ENCODE assay signal across 16 mouse cellular contexts in genomic region chr9:28624870-28625269, GRCm38 (mm10).
A peak's percentile ranks its signal among the peaks of the same experiment; 100 is the strongest.
DNase-seq lines count a peak whose midpoint lies in the region; ATAC-seq and TF ChIP-seq lines count a peak whose summit lies in the region.
"Had no signal": no experiment of that assay in that cellular context is flagged by ENCODE, and none has a peak within 500 bp of the region (broad histone marks: within the 10 kb centered on the region; RNA-seq: fewer than 3 reads in every experiment).

No protein-coding gene starts in this region.

- WGBS in embryonic facial prominence, embryonic 10.5 days, result 42% methylated on average over 10 of the region's 10 CpGs
- 25% methylated on average over 10 of the region's 10 CpGs for WGBS in hindbrain, embryonic 15.5 days
- WGBS in neural tube, embryonic 12.5 days, result 25% methylated on average over 10 of the region's 10 CpGs

- H3K4me2 ChIP-seq in hindbrain, embryonic 15.5 days, result peak overlapping the region; percentile 19; the same call in 1 of the 2 replicates
- peak overlapping the region; percentile 31; the same call in 1 of the 2 replicates for H3K4me2 ChIP-seq in neural tube, embryonic 12.5 days (replicated peaks)
- H3K4me2 ChIP-seq: intestine, embryonic 15.5 days had no signal

- H3K27ac ChIP-seq in left cerebral cortex, adult 2 months, result peak overlapping the region; percentile 67
- H3K27ac ChIP-seq in embryonic facial prominence, embryonic 10.5 days (replicated peaks), result no peak overlapping the region
- H3K27ac ChIP-seq in hindbrain, embryonic 15.5 days (replicated peaks), result no peak overlapping the region; the same call in 1 of the 2 replicates
- H3K27ac ChIP-seq in neural tube, embryonic 12.5 days, result no peak overlapping the region
- H3K27ac ChIP-seq: heart, adult 2 months; intestine, embryonic 15.5 days had no signal

- H3K9me3 ChIP-seq in embryonic facial prominence, embryonic 10.5 days, result no peaks in the 10 kb centered on the region
- no peaks in the 10 kb centered on the region for H3K9me3 ChIP-seq in hindbrain, embryonic 15.5 days
- no peaks in the 10 kb centered on the region for H3K9me3 ChIP-seq in neural tube, embryonic 12.5 days
- H3K9me3 ChIP-seq: intestine, embryonic 15.5 days had no signal

- H3K36me3 ChIP-seq in embryonic facial prominence, embryonic 10.5 days (replicated peaks), result no peaks in the 10 kb centered on the region
- H3K36me3 ChIP-seq in hindbrain, embryonic 15.5 days, result no peaks in the 10 kb centered on the region
- no peaks in the 10 kb centered on the region for H3K36me3 ChIP-seq in neural tube, embryonic 12.5 days
- H3K36me3 ChIP-seq: intestine, embryonic 15.5 days had no signal

- H3K9ac ChIP-seq in hindbrain, embryonic 15.5 days, result no peak overlapping the region
- H3K9ac ChIP-seq in neural tube, embryonic 12.5 days, result no peak overlapping the region
- H3K9ac ChIP-seq: intestine, embryonic 15.5 days had no signal

- no peak for DNase-seq in left cerebral cortex, adult 2 months (ENCODE audit: extremely low spot score in 1 of 2, low spot score in 2 of 2)
- DNase-seq in left cerebral cortex, adult 11 months (ENCODE audit: low spot score), result no peak
- peak; percentile 10 for DNase-seq in embryonic facial prominence, embryonic 10.5 days (ENCODE audit: low spot score)
- no peak for DNase-seq in cerebellum, adult 9-11 months
- DNase-seq in kidney, postnatal 36 days, result no peak
- no peak for DNase-seq in cerebellum, adult 11 months
- DNase-seq: adrenal gland, postnatal 14 days; heart, adult 2 months; heart, postnatal 10 days; kidney, postnatal 4 days; liver; lung, adult 2 months; spleen, adult 18-20 months had no signal

- intact Hi-C loops in left cerebral cortex, adult 2 months (cut with DNase I), result no loop called here

- no peak for ATAC-seq in hindbrain, embryonic 15.5 days (ENCODE audit: low FRiP score, low read depth)
- ATAC-seq in neural tube, embryonic 12.5 days (ENCODE audit: low FRiP score, low read depth), result no peak
- ATAC-seq: intestine, embryonic 15.5 days had no signal

- H3K4me1 ChIP-seq in embryonic facial prominence, embryonic 10.5 days, result peaks cover 6% of the 10 kb centered on the region; the same call in 1 of the 2 replicates
- H3K4me1 ChIP-seq in hindbrain, embryonic 15.5 days (replicated peaks), result peaks cover 9% of the 10 kb centered on the region
- peaks cover 7% of the 10 kb centered on the region; the same call in 1 of the 2 replicates for H3K4me1 ChIP-seq in neural tube, embryonic 12.5 days
- H3K4me1 ChIP-seq: intestine, embryonic 15.5 days had no signal

- no peaks in the 10 kb centered on the region for H3K27me3 ChIP-seq in embryonic facial prominence, embryonic 10.5 days (replicated peaks; ENCODE audit: low read depth, poor library complexity, severe bottlenecking)
- no peaks in the 10 kb centered on the region for H3K27me3 ChIP-seq in hindbrain, embryonic 15.5 days
- H3K27me3 ChIP-seq in neural tube, embryonic 12.5 days (replicated peaks), result no peaks in the 10 kb centered on the region
- H3K27me3 ChIP-seq: intestine, embryonic 15.5 days had no signal

- H3K4me3 ChIP-seq in left cerebral cortex, adult 2 months, result no peak overlapping the region
- H3K4me3 ChIP-seq in embryonic facial prominence, embryonic 10.5 days, result no peak overlapping the region
- H3K4me3 ChIP-seq in hindbrain, embryonic 15.5 days, result no peak overlapping the region
- no peak overlapping the region for H3K4me3 ChIP-seq in neural tube, embryonic 12.5 days
- H3K4me3 ChIP-seq: heart, adult 2 months; intestine, embryonic 15.5 days had no signal

- no peak for TF ChIP-seq CTCF in left cerebral cortex, adult 2 months (IDR thresholded peaks at IDR 0.05)
